Mouse (Mus musculus) bone marrow macrophage, adult 2 months (primary cell): ENCODE results near the gene Foxp3.

Source experiments
- CTCF ChIP-seq: IDR thresholded peaks from 2 replicates; pipeline ENCODE4 v1.5.1; 2012; ENCODE audit warnings: low read depth, mild to moderate bottlenecking, low read length, moderate library complexity
- POLR2A ChIP-seq: IDR thresholded peaks from 2 replicates; pipeline ENCODE4 v1.6.1; 2012; ENCODE audit warnings: mild to moderate bottlenecking, low read depth, low read length, borderline replicate concordance

GRCm38 (mm10) chrX:7574885-7575231 is 1.4 kb downstream of the Foxp3 start:
- TF ChIP-seq CTCF, result no peak
- TF ChIP-seq POLR2A, result no peak
